Mouse (Mus musculus) CH12.LX (cell line): ENCODE data around the gene Cadm2. TPM values are rescaled to one million over a fixed set of nuclear protein-coding genes. Genes with fewer than 3 reads are reported as not detected.

ENCODE experiments used
- DNase-seq: peaks from one replicate; pipeline ENCODE4 v3.0.0-alpha.2; 2013; ENCODE audit errors: extremely low read depth
- H3K27ac ChIP-seq: 2 replicates; pipeline ENCODE4 v1.5.1; 2012; ENCODE audit warnings: low read depth, mild to moderate bottlenecking, control low read depth, moderate library complexity; ENCODE audit not compliant: insufficient read depth
- H3K27me3 ChIP-seq: replicated peaks from 2 replicates; pipeline ENCODE3; 2012; ENCODE audit warnings: inconsistent platforms
- H3K36me3 ChIP-seq, 2 experiments: replicated peaks in 1 of 2; 2 replicates each; pipeline versions ENCODE3 to v1.6.1; 2012; ENCODE audit warnings: inconsistent platforms in 1 of 2, low read length in 1 of 2, mild to moderate bottlenecking in 1 of 2, mixed read lengths in 1 of 2, moderate library complexity in 1 of 2; ENCODE audit not compliant: control insufficient read depth in 1 of 2, insufficient read depth in 1 of 2
- H3K4me1 ChIP-seq, 2 experiments: 2 replicates each; pipeline ENCODE4 v1.6.1; 2012; ENCODE audit warnings: inconsistent platforms in 1 of 2, moderate library complexity in 1 of 2; ENCODE audit not compliant: insufficient read depth in 2 of 2, control insufficient read depth in 1 of 2
- H3K4me2 ChIP-seq: 2 replicates; pipeline ENCODE4 v1.6.1; 2012; ENCODE audit warnings: low read depth, mild to moderate bottlenecking, control low read depth; ENCODE audit not compliant: poor library complexity, insufficient read depth, severe bottlenecking
- H3K4me3 ChIP-seq, 3 experiments: fragments of 150-350 bp in 1 of 3; sonication (generic) in 1 of 3; replicated peaks in 1 of 3; 2 replicates each; pipeline versions ENCODE3 to v1.5.1; 2011 to 2012; ENCODE audit warnings: low read depth in 2 of 3, low read length in 2 of 3, mild to moderate bottlenecking in 2 of 3, moderate library complexity in 2 of 3, control low read depth in 1 of 3, improper control_type of control experiment in 1 of 3, inconsistent platforms in 1 of 3, mixed read lengths in 1 of 3; ENCODE audit not compliant: poor library complexity in 1 of 3
- H3K79me2 ChIP-seq: replicated peaks from 2 replicates; pipeline ENCODE4 v1.6.1; 2012; ENCODE audit warnings: mild to moderate bottlenecking, moderate library complexity; ENCODE audit not compliant: control insufficient read depth, poor library complexity, insufficient read depth, severe bottlenecking; ENCODE audit errors: extremely low read depth
- H3K9ac ChIP-seq: 2 replicates; pipeline ENCODE4 v1.6.1; 2012; ENCODE audit warnings: low read depth, mild to moderate bottlenecking, control low read depth, moderate library complexity; ENCODE audit not compliant: insufficient read depth
- H3K9me3 ChIP-seq: replicated peaks from 2 replicates; pipeline ENCODE3; 2012; ENCODE audit warnings: low read length, inconsistent platforms, mixed read lengths
- CHD1 ChIP-seq: IDR thresholded peaks from 2 replicates; pipeline ENCODE4 v1.6.1; 2012; ENCODE audit warnings: low read depth, low read length, improper control_type of control experiment, inconsistent platforms
- E2F4 ChIP-seq: IDR thresholded peaks from 2 replicates; pipeline ENCODE4 v1.6.1; 2011; ENCODE audit warnings: low read depth, low read length, improper control_type of control experiment; ENCODE audit not compliant: insufficient replicate concordance
- ELF1 ChIP-seq: IDR thresholded peaks from 2 replicates; pipeline ENCODE4 v1.6.1; 2014; ENCODE audit warnings: low read depth, mild to moderate bottlenecking, inconsistent platforms, low read length, improper control_type of control experiment
- EP300 ChIP-seq: IDR thresholded peaks from 2 replicates; pipeline ENCODE4 v1.6.1; 2011; ENCODE audit warnings: low read length, improper control_type of control experiment
- ETS1 ChIP-seq: conservative IDR thresholded peaks from 2 replicates; pipeline ENCODE4 v1.6.1; 2012; ENCODE audit warnings: low read depth, mild to moderate bottlenecking, inconsistent platforms, low read length, improper control_type of control experiment, moderate library complexity
- GABPA ChIP-seq: IDR thresholded peaks from 2 replicates; pipeline ENCODE4 v1.6.1; 2012; ENCODE audit warnings: low read depth, low read length, improper control_type of control experiment, inconsistent platforms; ENCODE audit not compliant: insufficient replicate concordance
- IRF4 ChIP-seq: IDR thresholded peaks from 2 replicates; pipeline ENCODE4 v1.6.1; 2014; ENCODE audit warnings: low read depth, mild to moderate bottlenecking, inconsistent platforms, low read length, improper control_type of control experiment
- JUN ChIP-seq: IDR thresholded peaks from 2 replicates; pipeline ENCODE4 v1.6.1; 2011; ENCODE audit warnings: low read depth, mild to moderate bottlenecking, low read length, improper control_type of control experiment, moderate library complexity; ENCODE audit not compliant: insufficient read depth
- JUND ChIP-seq: conservative IDR thresholded peaks from 2 replicates; pipeline ENCODE4 v1.6.1; 2011; ENCODE audit warnings: low read depth, low read length, improper control_type of control experiment
- MAFK ChIP-seq: IDR thresholded peaks from 2 replicates; pipeline ENCODE4 v1.6.1; 2011; ENCODE audit warnings: low read length, improper control_type of control experiment; ENCODE audit not compliant: insufficient replicate concordance
- MAZ ChIP-seq: IDR thresholded peaks from 2 replicates; pipeline ENCODE4 v1.6.1; 2012; ENCODE audit warnings: low read depth, mild to moderate bottlenecking, inconsistent platforms, low read length, improper control_type of control experiment, moderate library complexity
- MEF2A ChIP-seq: IDR thresholded peaks from 2 replicates; pipeline ENCODE4 v1.6.1; 2014; ENCODE audit warnings: low read depth, mild to moderate bottlenecking, inconsistent platforms, low read length, improper control_type of control experiment, borderline replicate concordance
- NELFE ChIP-seq: IDR thresholded peaks from 2 replicates; pipeline ENCODE4 v1.6.1; 2011; ENCODE audit warnings: low read depth, low read length, improper control_type of control experiment
- NRF1 ChIP-seq: IDR thresholded peaks from 2 replicates; pipeline ENCODE4 v1.6.1; 2014; ENCODE audit warnings: low read depth, mild to moderate bottlenecking, inconsistent platforms, low read length, improper control_type of control experiment, moderate library complexity
- PAX5 ChIP-seq: IDR thresholded peaks from 2 replicates; pipeline ENCODE4 v1.6.1; 2012; ENCODE audit warnings: low read length, inconsistent platforms, mixed read lengths
- POLR2AphosphoS2 ChIP-seq: IDR thresholded peaks from 2 replicates; pipeline ENCODE4 v1.6.1; 2011; ENCODE audit warnings: low read depth, low read length, improper control_type of control experiment
- SMC3 ChIP-seq: IDR thresholded peaks from 2 replicates; pipeline ENCODE4 v1.6.1; 2011; ENCODE audit warnings: low read depth, low read length, improper control_type of control experiment
- UBTF ChIP-seq: IDR thresholded peaks from 2 replicates; pipeline ENCODE4 v1.6.1; 2012; ENCODE audit warnings: low read depth, mild to moderate bottlenecking, inconsistent platforms, low read length, improper control_type of control experiment, moderate library complexity
- USF1 ChIP-seq: IDR thresholded peaks from 2 replicates; pipeline ENCODE4 v1.6.1; 2014; ENCODE audit warnings: low read depth, mild to moderate bottlenecking, inconsistent platforms, low read length, improper control_type of control experiment
- USF2 ChIP-seq: conservative IDR thresholded peaks from 2 replicates; pipeline ENCODE4 v1.6.1; 2011; ENCODE audit warnings: low read depth, low read length, improper control_type of control experiment
- ZC3H11A ChIP-seq: IDR thresholded peaks from 2 replicates; pipeline ENCODE4 v1.6.1; 2012; ENCODE audit warnings: low read depth, mild to moderate bottlenecking, inconsistent platforms, low read length, improper control_type of control experiment
- ZKSCAN1 ChIP-seq: IDR thresholded peaks from 2 replicates; pipeline ENCODE4 v1.6.1; 2012; ENCODE audit warnings: low read depth, inconsistent platforms, low read length, improper control_type of control experiment, borderline replicate concordance
- ZMIZ1 ChIP-seq: IDR thresholded peaks from 2 replicates; pipeline ENCODE4 v1.6.1; 2012; ENCODE audit warnings: low read depth, mild to moderate bottlenecking, inconsistent platforms, low read length, improper control_type of control experiment
- dilution Hi-C: fragments of 300-500 bp; cut with MboI; formaldehyde crosslinking; loops from 2 replicates; pipeline ENCODE4 v1.14.3; 2020; ENCODE audit warnings: low sequenced_read_pairs; ENCODE audit not compliant: extremely low pct_unique_long_range_greater_than_20kb, extremely low pct_ligation_motif_present
- in situ Hi-C: fragments of 300-500 bp; cut with MboI; formaldehyde crosslinking; loops from 3 replicates; pipeline ENCODE4 v1.14.3; 2019; ENCODE audit warnings: low sequenced_read_pairs, low pct_ligation_motif_present, low pct_unique_long_range_greater_than_20kb, mixed read lengths
- polyA plus RNA-seq: library from polyadenylated mRNA; unstranded; fragments of >175 nt; gene quantifications from 2 replicates; pipeline ENCODE4 v1.2.1, GENCODE M21; 2012; ENCODE audit warnings: low read depth; ENCODE audit not compliant: insufficient read length
- total RNA-seq, 2 experiments: library from RNA; depleted of rRNA; stranded (reverse); fragments of 300-350 nt in 1 of 2; fragments of >200 nt in 1 of 2; gene quantifications; 2 replicates each; pipeline ENCODE4 v1.2.3; 2012 to 2014

The Cadm2 gene
- total and polyA plus RNA-seq, 3 experiments, result not detected

DNA sequence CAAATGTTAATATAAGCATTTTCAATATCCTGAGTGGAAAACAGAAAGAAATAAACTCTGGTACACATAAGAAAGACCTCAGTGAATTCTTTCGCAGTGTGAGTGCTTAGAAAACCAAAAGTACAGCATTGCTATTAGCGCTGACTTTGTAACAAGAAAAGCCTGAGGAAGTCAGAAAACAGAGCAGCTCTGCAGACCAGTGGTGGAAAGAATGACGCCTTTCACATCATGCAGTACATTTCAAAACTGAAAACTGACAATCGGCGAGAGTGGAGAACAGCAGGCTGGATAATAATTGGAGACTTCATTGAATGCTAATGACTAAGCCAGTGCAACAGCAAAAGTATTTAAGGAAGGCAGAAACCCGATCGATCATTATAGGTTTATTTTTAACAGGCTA, 138.2 kb downstream of the Cadm2 start:
- TF ChIP-seq CHD1, result no peak
- no peak for TF ChIP-seq E2F4
- no peak for TF ChIP-seq POLR2AphosphoS2
- no peak for TF ChIP-seq ZMIZ1
- in situ Hi-C loops, result no loop called here

DNA sequence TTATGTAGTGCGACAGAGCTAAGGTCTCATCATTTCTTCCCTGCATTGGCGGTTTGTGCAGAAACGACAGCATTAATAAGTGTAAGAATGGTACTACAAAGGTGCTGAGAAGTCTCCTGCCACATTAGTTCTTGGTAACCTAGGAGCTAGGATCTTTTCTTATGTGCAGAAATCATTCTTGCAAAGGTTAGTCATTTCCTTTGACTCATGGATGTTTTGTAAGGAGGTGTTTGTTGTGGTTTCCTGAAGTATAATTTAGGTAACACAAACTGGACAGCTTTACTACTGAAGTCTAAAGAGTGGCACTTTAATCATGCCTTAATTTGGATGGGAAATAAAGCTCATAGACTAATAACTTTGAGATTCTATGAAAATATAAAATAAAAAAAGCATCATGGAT, 153.7 kb downstream of the Cadm2 start:
- no peak for TF ChIP-seq UBTF
- TF ChIP-seq MEF2A, result no peak
- no peak for TF ChIP-seq MAZ
- no peak for TF ChIP-seq NRF1
- no peak for TF ChIP-seq NELFE
- no peak for TF ChIP-seq ZKSCAN1
- peaks cover 21% of the 10 kb centered on the region for H3K9me3 ChIP-seq
- H3K27ac ChIP-seq, result no peak overlapping the region
- H3K27me3 ChIP-seq, result no peaks in the 10 kb centered on the region
- H3K36me3 ChIP-seq, result no peaks in the 10 kb centered on the region
- no peaks in the 10 kb centered on the region for H3K79me2 ChIP-seq
- no peaks in the 10 kb centered on the region for H3K4me1 ChIP-seq
- dilution Hi-C loops (no loop called here), in situ Hi-C loops (no loop called here)
- no peak overlapping the region for H3K4me3 ChIP-seq
- H3K9ac ChIP-seq, result no peak overlapping the region
- DNase-seq, result no peak
- no peak overlapping the region for H3K4me2 ChIP-seq

More for the DNA sequence above, 138.2 kb downstream of the Cadm2 start:
- no peak overlapping the region for H3K9ac ChIP-seq
- H3K4me1 ChIP-seq, result no peaks in the 10 kb centered on the region
- no peak for DNase-seq
- H3K79me2 ChIP-seq, result no peaks in the 10 kb centered on the region
- H3K27ac ChIP-seq, result no peak overlapping the region
- no peaks in the 10 kb centered on the region for H3K27me3 ChIP-seq
- H3K4me2 ChIP-seq, result no peak overlapping the region
- peaks cover 30% of the 10 kb centered on the region for H3K9me3 ChIP-seq
- dilution Hi-C loops, result no loop called here
- no peaks in the 10 kb centered on the region for H3K36me3 ChIP-seq
- H3K4me3 ChIP-seq, result no peak overlapping the region

DNA sequence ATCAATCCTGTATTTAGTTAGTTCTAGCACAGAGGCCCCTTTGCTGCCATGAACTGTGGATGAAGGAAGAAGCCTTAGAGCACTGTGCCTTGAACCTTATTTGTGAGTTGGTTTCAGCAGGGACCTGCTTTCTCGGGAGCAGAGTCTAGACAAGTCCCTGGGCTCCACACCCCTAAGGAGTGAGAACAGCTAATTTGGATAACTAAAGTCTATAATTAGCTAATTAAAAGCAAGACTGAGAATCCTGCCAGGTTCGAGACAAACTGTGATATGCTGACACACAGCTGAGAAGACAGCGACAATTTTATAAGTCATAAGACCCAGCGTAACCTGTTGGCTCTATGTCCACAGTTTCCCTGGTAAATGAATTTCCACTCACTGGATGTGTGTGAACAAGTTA, 184.4 kb downstream of the Cadm2 start:
- TF ChIP-seq NRF1 (no peak), MAZ (no peak), ZMIZ1 (no peak), EP300 (no peak), SMC3 (no peak), JUND (no peak), MAFK (no peak), GABPA (no peak), ETS1 (no peak), POLR2AphosphoS2 (no peak), USF1 (no peak), ZC3H11A (no peak), IRF4 (no peak), PAX5 (no peak), USF2 (no peak), CHD1 (no peak), JUN (no peak), ELF1 (no peak)
- no peaks in the 10 kb centered on the region for H3K27me3 ChIP-seq
- peaks cover 40% of the 10 kb centered on the region for H3K9me3 ChIP-seq
- no peaks in the 10 kb centered on the region for H3K36me3 ChIP-seq
- DNase-seq, result no peak
- no peaks in the 10 kb centered on the region for H3K4me1 ChIP-seq
- no peak overlapping the region for H3K4me2 ChIP-seq
- H3K27ac ChIP-seq, result no peak overlapping the region
- no peak overlapping the region for H3K4me3 ChIP-seq
- no peaks in the 10 kb centered on the region for H3K79me2 ChIP-seq
- dilution Hi-C loops (no loop called here), in situ Hi-C loops (no loop called here)
- no peak overlapping the region for H3K9ac ChIP-seq
